Mouse (Mus musculus): Measurements from ENCODE around the gene Rab3ip.

The Rab3ip gene

DNA sequence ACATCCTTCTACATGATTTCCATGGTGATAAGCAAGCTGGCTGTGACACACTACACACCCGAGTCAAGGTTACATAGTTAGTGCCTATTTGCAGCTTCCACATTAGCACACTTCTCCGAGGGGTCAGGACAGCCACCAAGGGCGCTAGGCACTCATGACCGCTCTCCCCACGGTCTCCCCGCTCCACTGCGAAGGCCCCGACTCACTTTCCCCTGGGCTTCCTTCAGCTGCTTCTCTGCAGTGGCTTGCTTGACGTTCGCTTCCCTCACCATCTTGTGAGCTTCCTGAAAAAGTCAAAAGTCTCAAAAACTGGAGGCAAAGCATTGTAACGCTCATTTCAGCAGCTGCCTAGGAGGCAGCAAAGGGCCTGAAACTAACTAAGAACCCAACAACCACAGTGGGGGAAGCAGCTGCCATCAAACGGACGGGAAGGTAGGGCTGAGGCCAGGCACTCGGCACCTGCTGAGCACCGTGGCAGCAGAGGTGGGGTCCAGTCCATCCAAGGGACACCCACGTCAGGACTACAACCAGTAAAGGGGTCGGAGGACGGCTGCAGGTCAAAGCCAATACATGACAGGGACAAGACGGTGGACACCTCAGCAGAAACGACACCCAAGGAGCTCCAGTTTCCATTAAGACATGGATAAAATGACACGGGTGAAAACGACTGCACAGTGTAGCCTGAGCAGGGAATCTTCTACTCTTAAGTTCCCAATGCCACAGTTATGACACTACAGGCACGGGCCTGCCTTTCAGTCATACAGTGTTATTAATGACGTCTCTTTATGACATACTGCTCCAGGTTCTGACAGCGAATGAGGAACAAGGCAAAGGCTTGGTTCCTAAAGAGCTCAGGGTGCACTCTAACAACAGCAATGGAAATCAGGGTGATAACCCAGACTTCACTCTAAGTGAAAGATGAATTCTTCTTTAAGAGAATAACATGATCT lies 30.9 kb downstream of the Rab3ip start:
- DNase-seq (ENCODE audit: low spot score) = no peak

DNA sequence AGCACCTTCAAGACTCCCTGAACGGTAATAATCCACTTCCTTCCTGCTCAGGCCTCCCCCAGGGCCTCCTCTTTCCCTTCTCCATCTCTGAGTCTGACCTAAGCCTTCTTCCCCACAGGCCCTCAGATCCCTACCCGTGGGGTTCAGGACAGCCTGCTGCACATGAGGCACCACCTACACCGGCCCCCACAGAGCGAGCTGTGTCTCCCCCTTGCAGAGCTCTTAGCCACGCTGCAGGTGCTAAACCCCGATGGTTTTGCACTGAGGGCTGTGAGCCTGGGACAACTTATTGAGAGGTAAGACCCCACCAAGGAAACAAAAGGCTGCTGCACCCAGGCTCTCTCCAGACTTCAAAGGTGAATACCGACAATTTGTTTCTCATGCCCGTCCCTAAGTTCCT lies 34.0 kb downstream of the Rab3ip start:
- no peak for DNase-seq (ENCODE audit: low spot score)

DNA sequence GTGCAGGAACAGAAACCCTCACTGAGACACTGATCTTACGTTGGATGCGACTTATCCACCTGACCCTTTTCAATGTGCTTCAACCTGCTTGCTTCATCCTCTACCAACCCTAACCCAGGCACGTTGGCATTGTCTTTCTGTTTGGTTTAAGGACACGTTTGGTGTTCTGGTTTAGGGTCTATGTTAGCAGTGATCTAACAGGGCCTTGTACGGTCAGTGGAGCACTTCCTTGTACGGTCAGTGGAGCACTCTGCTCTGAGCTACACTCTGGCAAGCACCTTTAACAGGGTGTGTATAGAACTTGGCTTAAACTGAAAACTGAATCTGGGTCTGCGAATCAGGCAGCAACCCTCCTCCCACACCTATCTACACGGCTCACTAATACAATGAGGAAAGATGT lies 35.3 kb downstream of the Rab3ip start:
- DNase-seq (ENCODE audit: low spot score) = no peak

DNA sequence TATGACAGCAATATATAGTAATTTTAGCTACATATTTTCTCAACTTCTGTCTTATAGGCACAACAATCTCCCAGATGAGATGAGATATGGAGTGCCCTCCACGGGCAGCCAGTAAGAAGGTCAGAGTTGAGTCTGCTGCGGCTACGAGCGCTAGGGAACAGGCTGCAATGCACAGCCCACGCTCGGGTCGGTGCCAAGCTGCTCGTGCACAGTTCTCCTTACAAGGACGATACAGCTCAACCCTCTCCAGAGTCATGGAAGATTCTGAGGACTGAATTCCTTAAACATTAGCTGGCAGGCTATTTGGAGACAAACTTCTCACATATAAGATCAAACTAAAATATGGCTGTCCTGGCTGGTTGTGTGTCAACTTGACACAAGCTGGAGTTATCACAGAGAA lies 36.0 kb downstream of the Rab3ip start:
- DNase-seq (ENCODE audit: low spot score) = no peak

DNA sequence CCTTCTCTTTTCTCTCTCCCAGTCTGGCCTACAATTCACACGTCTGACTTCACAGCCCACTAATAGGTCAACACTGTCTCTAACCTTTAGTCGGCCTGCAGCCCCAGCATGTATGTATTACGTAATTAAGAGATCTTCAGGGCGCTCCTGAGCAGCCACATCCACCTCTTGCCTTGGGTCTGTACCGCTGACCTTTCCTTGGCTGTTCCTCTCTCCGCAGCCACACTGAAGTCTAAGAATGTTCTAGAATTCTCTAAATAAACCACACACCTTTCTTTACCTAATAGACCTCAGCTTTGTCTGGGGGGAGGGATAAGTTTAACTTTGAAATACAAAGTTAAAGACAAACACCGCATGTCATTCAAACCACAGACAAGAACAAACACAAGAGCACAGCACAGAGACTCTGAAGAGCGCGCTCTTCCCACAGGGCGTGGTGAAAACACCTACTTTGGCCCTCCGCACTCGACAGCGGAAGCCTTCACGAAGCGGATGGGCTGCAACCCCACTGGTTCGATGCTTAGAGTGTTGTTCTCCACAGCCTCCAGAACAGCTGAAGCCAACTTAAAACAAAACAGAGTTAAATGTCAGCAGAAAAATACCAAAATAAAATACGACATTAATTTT lies 36.8 kb downstream of the Rab3ip start:
- DNase-seq (ENCODE audit: low spot score) = no peak

DNA sequence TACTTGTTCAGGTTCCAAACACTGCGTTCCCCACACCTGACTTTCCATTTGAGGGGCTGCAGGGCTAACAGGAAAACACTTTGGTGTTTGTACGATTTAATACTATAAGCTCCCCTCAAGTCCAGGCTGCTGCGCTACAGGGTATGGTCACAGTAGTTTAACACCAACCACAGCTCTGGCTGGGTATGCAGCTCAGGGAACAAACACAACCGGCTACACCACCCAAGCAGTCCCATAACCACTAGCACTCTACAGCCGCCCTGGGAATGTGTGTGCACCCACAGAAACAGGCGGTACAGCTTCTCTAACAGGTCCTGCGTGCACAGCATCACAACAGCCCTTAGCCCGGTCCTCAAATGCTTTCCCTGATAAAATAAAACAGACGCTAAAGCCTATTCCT lies 37.7 kb downstream of the Rab3ip start:
- DNase-seq (ENCODE audit: low spot score) = no peak

DNA sequence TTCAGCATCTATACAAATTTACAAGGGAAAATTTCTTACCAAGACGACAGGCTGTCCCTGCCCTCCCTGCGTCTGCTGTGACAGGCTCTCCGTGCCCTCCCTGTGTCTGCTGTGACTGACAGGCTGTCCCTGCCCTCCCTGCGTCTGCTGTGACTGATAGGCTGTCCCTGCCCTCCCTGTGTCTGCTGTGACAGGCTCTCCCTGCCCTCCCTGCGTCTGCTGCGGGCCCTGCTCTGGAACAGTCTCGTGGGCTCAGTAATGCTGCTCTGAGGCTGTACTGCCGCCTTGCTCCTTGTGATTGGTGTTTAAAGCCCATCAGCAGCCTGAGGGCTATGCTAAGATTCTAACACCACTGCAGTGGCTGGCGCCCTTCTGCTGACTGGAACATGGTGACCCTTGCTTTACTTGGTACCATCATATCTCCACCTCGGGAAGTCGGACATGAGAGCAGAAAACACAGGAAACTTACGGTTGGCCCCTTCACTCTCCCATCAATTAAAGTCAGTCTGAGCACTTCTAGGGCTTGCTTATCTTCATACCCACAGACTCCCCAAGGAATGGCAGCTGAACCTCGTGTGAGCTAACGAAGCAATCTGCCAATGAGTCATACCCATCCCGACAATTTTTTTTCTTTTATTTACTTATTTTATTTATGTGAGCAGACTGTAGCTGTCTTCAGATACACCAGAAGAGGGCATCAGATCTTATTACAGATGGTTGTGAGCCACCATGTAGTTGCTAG lies 41.5 kb downstream of the Rab3ip start:
- DNase-seq (ENCODE audit: low spot score) = no peak

DNA sequence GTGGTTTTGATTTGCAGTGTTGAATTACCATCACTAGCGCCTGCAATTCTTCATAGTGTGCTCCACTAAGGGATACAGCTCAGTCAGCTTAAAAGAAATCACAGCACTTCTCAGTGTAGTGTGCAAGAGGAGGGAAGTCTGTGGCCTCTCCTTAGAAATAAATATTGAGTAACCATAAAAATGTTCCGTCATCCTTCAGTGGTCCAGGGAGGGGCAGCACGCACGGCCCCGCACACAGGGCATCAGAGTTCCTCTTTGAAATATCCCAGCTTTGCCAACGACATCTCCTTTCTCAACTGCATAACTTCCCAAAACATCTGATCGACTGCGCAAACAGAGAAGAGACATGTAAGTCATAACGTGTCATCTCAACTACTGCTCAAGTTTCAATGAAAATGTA lies 43.8 kb downstream of the Rab3ip start:
- DNase-seq (ENCODE audit: low spot score) = no peak

DNA sequence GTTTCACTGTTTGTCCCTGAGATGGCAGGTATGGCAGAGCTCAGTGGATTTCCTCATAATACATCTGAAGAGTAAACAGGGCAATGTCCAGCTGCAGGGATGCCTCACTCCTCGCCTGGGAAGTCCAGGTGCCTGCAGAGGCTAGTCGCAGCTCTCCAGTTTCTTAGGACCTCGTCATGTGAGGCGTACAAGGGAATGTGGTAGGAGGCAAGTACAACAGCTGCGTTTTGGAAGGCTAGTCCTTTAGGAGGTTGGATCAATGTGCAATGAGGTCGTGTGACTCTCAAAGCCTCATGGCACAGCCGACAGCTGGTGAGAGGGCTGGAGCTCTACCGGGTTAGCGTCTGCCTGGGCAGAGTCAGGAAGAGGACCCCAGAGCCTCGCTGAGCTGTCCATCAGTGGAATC lies 46.1 kb downstream of the Rab3ip start:
- DNase-seq (ENCODE audit: low spot score) = no peak

DNA sequence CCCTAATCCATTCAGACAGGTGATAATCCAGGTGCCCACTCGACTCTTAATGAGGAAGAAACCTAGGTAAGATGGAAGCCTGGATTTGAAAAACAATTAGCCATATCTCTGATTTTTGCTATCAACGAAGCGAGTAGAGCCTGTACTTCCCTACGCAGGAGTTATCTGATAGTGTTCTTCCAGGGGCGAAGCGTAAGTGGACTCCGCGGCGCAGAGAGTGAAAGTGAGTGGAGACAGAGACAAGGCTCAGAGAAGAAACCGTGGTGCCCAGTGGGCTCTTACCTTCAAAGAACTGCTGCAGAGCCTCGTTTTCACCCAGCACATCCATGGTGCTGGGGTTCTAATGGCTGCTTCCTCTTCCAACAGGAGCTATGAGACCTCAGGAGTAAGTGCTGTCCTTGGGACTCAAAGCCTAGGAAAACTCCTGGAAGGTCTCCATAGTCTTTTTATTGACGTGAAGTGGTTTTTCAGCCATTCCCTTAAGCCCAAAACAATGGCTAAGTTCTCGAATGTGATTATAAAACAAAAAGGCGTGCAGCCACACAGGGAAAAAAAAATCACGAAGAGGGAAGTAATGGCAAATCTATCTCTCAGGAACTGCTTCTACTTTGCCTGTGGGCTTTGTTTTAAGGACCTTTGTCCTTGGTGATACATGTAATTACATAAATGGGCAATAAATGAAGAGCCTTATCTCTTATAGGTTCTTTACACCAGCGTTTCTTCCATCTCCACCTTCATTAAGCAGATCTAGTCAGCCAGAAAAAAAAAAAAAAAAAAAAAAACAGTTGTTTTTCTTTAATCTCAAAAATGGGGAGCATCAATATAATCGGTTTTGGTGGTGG lies 54.0 kb downstream of the Rab3ip start, which contains the start of gene Myrfl:
Gene Myrfl, minus strand, starts transcription at position 584 of the 842 bp plus-strand sequence.
- DNase-seq (ENCODE audit: low spot score) = no peak

DNA sequence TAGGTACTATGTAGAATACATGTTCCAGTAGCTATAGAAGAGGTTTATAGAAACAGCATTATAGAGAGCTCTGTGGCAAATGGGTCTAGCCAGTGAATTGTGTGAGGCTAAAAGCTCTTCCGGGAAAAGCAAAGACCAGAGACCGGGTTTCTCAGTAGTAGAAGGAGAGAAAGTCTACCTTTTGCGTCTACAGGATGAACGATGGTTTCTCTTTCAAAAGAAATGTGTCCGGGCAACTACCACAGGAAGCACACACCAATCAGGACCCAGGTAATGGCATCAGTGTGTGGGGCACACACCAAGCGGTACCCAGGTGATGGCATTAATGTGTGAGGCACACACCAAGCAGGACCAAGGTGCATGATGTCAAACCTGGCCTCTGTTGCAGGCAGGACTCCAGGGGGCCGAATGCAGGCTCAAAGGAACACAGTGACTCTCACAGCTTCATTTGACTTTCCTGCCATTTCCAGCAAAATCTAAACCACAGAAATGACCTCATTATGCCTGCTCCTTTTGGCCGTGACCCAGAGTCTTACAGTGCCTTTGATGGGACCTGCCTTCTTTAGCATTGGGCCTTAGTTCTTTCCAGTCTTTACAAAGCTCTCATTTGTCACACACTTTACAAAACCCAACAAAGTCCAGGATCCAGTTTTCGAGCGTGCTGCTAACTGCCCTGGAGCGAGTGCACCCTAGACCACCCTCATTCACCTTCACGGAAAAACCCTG lies 55.3 kb downstream of the Rab3ip start:
- no peak for DNase-seq (ENCODE audit: low spot score)

DNA sequence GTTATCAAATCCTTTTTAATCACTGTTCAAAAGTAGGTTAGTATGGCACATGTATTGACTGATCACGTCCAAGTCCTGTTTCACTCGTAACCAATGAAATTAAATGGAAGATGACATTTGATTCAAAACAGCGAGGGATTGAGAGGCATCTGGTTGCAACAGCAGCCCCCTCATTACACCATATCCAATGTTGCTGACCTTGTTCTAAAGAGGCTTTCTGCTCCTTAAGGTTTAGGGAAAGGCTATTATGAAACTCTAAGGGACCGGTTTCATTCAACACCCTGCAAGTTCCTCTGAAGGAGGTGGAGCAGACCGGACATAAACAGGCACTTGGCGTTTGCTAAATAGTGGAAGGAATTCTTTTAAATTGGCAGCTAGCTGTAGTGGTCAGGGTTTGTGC lies 56.0 kb downstream of the Rab3ip start:
- no peak for DNase-seq (ENCODE audit: low spot score)

DNA sequence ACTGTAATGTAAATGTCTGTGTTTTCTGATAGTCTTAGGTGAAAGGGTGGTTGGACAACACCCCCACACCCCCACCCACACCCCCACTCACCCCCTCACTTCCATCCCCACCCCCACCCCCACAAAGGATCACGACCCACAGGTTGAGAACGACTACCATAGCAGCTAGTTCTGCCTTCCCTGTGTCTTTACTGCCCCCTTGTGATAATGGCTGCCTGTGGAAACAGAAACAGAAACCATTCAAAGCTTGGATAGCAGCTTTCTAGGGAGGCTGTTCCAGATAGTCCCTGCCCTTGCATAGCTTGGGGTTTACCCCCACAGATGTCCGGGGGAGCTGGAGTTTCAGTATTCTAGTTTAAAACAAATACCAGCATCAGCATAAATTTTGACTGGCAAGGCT lies 56.8 kb downstream of the Rab3ip start:
- no peak for DNase-seq (ENCODE audit: low spot score)

DNA sequence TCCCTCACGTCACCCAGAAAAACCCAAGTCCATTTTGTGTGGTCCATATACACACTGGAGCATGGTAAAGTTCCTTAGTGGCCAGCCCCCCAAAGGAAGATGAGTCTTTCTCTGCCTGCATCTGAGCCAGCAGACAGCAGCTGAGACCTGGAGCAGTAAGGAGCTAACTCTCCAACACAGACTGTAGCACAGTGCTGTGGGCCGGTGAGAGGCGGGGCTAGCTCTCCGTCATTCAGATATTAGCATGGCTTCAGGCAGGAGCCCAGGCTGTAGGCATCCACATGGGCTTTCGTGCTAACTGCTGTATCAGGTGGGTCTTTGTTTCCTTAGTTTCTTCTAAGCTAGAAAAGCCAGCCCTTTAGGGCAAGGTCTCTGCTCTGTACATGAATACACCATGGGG lies 60.0 kb downstream of the Rab3ip start:
- no peak for DNase-seq (ENCODE audit: low spot score)

DNA sequence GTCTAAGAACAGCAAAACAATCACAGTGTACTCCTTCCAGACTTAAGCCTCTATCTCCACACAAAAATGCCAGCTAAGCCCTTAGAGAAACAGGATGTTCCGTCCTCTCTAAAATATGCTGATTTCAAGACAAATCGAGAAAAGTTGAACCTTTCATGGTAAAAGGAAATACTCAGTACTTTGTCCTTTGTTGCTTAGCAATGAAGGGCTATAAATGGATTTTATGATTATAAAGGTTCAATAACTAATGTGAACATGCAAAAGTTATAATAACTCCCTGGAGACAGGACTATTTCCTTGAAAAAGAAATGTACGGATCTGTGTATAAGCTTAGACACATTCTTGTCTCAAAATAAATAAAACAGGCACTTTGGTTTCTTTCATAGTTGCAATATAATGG lies 66.0 kb downstream of the Rab3ip start:
- no peak for DNase-seq (ENCODE audit: low spot score)

DNA sequence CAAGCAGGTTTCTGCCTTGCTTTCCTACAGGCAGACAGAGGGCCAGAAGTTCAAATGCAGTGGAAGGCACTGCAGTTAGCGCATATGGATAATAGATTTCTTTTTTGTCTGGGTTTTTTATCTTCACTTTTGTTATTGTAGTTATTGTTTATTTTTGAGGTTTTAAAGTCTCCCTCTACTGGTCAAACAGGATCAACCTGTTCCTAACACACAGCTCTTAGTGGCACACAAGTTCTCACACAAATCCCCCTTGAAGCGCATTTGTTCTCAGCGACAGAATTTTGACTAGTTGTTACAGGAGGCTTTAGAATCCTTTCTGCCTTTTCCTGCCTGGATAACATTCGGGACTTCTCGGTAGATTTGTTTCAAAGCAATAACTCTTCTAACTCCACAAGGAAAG lies 67.0 kb downstream of the Rab3ip start:
- no peak for DNase-seq (ENCODE audit: low spot score)

DNA sequence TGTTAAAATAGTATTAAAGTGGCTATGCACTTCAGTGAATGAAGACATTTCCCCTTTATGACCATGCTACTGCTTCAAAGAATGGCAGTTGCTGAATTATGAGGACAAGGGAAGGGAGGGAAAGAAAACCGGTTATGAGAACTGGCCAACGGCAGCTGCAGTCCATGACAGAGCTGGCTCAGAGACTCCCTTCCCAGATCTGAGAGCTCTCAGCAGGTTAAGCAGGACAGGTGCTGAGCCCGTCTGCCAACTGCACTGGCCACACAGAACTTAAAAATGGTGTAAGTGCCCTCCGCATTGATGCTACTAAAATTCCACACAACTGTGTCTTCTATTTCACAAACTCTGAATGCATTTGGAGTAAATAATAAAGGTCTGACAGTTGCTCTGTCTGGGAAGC lies 73.1 kb downstream of the Rab3ip start:
- DNase-seq (ENCODE audit: low spot score) = no peak

DNA sequence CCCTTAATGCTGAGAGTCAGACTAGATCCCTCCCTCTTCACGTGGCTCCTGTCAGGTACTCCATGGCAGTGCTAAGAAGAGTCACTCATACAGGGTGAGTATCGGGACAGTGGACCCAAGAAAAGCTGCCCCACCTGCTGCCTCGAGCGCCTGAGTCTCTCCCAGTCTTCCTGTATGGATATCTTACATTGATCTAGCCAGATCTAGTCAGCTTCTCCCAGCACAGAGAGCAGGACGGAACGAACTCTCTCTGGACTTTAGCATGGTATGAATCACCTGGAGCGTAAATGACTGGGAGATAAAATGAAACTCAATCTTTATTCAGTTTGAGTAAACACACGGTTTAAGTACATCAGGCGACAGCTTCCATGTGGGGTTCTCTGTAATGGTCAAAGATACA lies 76.1 kb downstream of the Rab3ip start:
- DNase-seq (ENCODE audit: low spot score) = no peak

DNA sequence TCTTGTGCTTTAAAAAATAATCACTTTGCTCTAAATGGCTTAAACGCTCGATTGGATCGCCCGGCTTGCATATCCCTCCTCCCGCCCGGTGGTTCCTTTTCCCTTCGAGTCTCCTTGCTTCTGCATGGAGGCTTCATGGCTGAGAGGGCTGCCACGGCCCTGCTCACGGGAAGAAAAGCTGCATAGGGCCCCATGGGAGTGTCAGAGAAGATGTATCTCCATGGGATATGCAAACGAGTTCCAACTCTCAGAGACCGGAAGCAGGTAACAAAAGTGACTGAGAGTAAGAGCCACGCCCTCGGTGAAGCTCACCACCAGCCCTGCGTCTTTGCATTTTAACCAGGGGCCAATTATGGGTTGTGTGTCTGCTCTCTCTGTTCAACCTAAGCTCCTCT lies 78.6 kb downstream of the Rab3ip start:
- no peak for DNase-seq (ENCODE audit: low spot score)

DNA sequence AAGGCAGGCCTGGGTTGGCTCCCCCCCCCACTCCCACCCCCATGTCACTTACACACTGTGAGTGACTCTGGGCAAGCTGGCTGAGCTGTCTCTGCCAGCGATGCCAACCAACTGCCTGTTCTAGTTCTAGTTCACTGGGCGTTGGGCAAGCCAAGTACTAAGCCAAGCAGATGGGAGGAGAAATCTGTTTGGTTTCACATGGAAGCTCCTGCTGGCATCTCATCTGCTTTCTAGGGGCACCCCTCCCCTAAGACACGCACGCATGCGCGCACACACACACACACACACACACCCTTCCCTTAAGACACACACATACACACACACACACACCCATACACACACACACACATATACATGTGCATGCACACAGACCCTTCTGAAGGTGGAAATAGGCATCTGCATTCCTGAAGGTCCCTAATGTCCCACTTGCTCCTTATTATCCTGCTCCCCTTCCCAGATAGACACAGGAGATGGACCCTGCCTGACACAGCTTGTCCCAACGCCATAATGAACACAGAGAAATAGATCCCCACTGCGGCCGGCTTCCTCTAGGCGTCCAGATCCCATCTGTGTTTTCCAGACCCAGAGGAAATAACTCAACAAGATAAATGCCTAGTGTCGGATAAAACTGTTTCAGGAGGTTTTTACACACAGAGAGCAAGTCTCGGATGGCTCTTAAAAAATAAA lies 79.1 kb downstream of the Rab3ip start:
- DNase-seq (ENCODE audit: low spot score) = no peak

DNA sequence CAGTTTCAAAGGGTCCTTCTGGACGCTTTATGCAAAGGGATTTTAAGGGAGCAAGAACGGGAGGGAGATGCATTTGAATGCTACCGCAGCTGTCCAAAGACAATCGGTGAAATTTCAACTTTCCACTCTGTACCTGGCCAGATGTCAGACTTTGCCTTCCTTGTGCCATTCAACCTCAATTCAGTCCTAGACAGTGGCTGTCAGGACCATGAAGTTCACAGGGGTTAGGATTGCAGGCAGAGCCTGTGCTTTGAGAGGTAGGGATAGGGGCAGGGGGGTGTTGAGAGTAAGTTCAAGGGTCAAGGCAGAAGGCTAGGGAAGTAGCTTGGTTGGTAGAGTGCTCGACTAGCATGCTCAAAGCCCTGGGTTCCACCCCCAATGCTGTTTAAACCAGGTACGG lies 79.8 kb downstream of the Rab3ip start:
- DNase-seq (ENCODE audit: low spot score) = no peak
